Mouse (Mus musculus): Measurements from ENCODE around the gene Wwc2.

DNA sequence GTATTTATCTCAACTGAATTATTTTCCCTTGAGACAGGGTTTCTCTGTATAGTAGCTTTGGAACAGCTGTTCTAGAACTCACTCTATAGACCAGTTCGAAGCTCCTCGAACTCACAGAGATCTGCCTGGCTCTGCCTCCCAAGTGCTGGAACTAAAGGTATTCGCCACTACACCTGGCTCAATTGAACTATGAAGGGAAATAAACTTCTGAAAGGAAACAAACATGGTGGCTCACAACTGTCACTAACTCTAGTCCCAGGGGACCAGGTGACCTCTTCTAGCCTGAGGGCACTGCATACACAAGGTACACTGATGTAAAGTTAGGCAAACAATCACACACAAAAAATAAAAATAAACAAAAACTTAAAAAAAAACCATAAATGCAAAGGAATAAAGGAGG, 57.6 kb downstream of the Wwc2 start:
- no peak for TF ChIP-seq CTCF (IDR thresholded peaks at IDR 0.05; ENCODE audit: low read depth, low read length)
- TF ChIP-seq POLR2A (IDR thresholded peaks at IDR 0.05; ENCODE audit: borderline replicate concordance, low read depth, low read length), result no peak
